Mouse (Mus musculus) heart, adult 9 months (tissue): ENCODE measurements around the gene Heatr1.
A peak's percentile ranks its signal among the peaks of the same experiment; 100 is the strongest.

Experiments used
- DNase-seq, 2 experiments: peaks; one replicate each; pipeline ENCODE4 v3.0.0; 2022; ENCODE audit warnings: low spot score in 2 of 2

Gene Heatr1

DNA sequence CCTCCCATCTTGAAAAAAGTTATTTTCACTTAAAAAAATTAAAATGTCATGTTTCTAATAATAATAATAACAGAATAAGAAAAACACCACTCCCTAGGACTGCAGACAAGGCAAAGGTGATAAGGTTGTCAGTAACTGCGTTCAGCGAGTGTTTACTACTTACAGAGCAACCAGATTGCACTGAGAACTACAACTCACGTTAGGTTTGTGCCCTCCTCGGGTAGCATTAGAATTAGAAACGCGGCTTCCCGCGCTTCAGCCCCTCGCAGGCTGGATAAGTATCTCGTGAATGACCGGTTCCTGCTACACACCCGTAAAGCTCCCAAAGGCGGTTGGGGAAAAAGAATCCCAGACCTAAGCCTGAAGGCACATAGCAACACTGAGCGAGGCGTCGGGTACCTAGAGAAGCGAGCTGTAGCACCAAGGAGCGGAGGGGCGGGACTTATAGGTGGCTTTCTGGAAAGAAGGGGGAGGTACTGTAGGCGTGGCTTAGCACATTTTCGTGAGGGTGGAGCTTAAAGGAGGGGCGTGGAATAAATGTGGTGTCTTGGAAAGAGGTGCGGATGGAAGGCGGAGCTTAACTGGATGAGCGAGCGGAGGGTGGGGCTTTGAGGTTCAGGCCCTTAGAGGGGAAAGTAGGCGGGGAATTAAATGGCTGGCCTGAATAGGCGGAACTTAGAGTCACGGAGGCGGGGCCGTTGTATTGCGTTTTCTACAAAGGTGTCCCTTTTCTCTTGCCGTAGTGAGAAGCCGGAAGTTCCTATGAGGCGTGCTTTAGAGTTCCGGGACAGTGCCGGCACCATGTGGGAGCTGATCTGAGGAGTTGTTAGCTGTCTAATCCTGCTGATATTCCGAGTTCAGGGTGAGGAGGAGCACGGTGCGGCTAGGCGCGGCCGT lies at the start of gene Heatr1:
Gene Heatr1 (plus strand): TSS at position 419 of the 897 bp plus-strand sequence.
- DNase-seq: peak; percentile 96 to 98

DNA sequence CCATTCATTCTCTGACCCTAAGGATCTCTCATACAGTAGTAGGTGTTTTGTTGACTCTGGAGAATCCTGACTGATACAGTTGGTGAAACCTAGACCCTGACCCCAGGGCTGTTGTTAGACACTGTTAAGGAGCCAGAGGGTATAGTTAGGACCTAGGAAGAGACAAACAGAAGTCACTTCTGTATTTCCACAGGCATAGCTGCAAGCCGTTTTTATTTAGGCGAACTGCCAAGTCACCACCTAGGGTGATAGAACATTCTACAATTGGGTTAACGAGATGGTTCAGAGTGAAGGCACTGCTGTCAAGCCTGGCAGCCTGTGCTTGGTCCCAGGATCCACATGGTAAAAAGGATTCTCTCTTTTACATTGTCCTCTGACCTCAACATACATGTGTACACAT lies 48.0 kb upstream of the Heatr1 start:
- no peak for DNase-seq

DNA sequence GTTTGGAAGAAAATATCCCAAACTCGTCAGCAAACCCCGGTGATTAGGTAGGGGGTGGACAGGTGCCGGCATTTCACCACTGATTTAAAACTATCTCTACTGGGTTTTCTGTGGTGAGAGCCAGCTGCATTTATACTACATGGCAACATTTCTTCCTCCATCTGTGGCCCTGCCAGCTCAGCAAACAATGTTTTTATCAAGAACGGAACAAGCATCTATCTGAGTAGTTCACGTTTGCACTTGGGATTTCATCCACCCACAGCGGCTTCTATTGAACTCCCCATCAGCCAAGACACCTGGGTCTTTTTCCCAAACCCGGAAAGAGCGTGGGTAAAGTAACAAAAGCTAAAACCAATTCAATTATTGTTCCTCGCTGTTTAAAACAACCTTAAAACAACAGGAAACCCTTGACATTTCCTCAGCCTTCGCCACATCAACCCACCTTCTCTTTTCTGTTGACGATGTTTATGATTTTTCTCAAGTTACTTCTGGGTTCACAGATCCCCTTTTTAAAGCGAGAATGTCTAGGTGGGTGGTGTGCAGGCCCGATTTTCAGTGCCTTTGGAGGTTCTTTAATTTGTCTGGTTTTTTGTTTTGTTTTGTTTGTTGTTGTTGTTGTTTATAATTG lies 45.5 kb upstream of the Heatr1 start:
- DNase-seq: no peak

DNA sequence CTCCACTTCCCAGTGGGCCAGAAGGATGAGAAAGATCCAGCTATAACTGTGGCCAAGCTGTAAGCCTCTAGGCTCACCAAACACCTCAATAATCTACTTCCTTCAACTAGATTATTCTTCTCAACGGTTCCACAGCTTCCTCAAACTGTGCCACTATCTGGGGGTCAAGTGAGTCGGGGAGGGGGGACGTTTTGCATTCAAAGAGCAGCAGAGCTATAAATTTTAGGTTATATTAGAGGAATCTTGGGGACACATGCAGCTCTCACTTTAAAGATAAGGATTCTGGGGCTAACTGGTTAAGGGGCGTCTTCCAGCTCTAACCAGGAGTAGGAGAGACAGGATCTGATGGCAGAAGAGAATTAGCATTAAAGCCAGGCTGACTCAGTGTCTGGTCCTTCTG lies 38.6 kb upstream of the Heatr1 start:
- DNase-seq: no peak

DNA sequence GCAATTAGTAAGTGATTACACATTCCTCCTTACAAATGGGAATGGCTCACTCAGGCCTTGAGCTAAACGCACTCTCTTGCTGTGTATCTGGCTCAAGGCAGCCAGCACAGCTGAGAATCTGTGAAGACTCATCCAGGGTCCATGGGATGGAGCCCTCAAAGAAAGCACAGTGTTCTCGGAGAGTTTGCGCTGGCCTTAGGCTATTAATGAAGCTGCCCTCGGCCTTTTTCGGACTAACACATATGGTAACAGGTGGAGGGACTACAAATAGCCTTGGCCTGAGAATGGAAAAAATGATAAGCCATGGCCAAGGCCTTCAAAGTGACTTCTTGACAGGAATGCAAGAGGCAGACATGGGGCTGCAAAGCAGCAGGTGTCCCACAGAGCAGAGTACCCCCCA lies 37.3 kb upstream of the Heatr1 start:
- DNase-seq: peak; percentile 14 to 27

DNA sequence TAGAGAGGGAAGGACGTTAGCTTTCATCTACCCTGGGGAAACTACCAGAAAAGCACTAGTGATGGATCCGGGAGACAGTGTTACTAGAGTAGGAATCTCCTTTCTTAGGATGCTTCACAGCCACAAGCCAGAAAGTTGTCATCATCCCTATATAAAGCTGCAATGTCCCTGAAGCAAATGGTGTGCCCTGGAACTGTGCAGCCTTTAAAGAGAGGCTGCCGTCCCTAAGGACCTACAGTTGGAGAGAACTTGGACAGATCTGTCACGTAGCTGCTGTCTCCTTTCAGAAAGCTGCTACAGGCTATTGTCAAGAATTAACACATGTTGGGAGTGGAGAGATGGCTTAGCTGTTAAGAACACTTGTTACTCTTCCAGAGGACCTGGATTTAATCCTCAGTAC lies 33.3 kb upstream of the Heatr1 start:
- DNase-seq: no peak

DNA sequence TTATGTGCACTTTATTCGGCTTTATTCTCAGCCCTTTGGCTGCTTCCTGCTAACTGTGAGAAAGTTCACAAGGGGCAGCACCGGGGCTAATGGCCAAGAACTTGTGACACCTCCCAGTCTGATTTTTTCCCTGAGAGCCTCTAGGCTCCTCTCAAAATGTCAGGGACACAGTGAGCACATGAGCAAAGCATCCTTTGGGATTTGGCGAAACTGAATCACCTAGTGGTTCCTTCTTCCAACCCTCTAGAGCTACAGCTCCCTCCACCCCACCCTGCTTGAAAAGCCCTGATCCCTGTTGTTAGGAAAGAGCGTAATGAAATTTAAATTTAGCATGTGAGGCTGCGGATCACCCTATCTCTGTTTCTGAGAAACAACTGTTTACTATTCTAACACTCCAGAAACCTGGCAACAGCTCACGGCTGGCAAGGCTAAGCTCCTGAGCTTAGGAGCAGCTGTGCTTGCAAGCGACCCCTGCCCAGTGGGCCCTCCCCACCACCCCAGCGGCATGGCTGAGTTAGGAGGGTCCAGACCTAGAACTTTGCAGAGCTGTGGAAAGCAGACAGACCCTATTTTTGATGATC lies 25.7 kb upstream of the Heatr1 start:
- DNase-seq: peak; percentile 72 to 74

DNA sequence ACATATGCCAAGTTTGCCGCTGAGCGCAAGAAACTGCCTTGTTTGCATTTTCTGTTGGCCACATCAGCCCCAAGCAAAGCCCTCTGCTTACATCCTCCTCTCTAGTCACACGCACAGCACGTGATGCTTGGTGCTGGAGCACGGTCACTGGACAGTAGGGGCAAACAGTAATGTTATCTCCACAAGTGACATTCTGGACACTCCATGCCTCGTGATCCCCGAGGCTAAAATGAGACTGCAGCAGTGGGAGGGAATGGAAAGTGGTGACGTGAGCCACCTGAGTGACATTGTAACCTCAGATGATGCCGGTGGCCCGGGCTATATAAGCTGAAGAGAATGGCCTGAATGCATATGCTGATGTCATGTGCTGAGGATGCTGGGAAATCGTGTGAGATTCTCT lies 24.9 kb upstream of the Heatr1 start:
- DNase-seq: peak; percentile 76 to 80

DNA sequence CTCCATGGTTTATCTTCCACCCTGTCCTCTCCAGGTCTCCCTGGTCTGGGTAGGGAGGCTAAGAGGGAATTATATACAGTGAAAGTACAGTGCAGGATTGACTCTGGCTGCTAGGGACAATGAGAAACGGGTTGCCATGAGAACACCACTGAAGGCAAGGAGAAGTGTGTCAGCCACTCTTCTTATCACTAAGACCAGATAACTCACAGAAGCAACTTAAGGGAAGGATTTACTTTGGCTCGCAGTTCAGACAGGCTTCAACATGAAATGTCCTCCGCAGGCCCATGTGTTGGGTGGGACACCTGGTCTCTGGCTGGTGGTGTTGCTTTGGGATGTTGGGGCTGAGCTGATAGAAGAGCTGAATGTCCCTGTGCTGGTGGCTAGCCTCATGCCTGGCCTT lies 22.1 kb upstream of the Heatr1 start:
- DNase-seq: no peak

DNA sequence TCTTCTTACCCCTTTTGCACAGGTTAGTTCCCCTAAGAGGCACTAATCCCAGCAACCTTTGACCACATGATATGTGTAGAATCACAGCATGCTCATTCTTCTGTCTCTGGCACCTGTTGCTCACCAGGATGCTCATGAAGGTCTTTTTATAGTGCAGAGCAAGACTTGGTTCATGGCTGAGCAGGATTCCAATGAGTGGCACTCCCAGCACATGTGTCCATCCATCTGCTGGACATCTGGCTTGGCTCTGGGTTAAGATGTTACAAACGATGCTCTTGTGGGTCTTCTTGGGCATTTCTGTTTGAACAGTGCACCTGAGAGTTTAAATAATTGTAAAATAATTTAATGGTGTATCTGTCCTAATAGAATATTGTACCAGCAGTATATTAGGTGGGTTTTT lies 18.0 kb upstream of the Heatr1 start:
- no peak for DNase-seq

DNA sequence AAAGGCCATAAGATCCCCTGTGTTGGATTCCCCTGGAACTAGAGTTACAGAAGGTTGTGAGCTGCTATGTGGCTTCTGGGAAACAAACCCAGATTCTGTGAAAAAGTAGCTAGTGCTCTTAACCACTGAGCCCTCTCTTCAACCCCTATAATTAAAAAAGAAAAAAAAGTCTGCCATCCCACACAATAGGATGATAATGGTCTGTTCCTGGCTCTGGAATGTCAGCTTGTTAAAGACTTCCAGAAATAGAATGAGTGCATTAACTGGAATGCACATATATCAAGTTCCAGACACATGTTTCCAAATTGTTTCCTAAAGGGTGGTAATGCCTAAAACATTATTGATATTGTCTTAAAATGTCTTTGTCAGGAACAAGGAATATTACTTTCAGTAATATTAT lies 10.0 kb upstream of the Heatr1 start:
- DNase-seq: no peak

DNA sequence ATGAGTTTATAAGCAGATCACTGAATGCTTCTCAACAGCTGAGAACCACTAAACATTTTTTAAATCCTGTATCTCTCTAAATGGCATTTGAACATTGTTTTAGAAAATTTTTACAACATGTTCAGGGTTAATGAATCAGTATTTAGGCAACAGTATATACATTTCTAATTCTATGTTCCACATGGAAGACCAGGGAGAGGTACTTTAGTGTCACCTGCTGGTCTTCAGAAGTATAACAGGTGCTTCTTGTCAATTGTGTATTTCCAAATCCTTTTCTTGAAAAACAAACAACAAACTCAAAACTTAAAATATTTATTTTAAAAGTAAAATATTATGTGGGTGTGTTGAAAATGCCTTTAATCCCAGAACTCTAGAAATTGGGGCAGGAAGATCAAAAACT lies 8.5 kb upstream of the Heatr1 start:
- DNase-seq: peak in 1 of 2 experiments; percentile 9

DNA sequence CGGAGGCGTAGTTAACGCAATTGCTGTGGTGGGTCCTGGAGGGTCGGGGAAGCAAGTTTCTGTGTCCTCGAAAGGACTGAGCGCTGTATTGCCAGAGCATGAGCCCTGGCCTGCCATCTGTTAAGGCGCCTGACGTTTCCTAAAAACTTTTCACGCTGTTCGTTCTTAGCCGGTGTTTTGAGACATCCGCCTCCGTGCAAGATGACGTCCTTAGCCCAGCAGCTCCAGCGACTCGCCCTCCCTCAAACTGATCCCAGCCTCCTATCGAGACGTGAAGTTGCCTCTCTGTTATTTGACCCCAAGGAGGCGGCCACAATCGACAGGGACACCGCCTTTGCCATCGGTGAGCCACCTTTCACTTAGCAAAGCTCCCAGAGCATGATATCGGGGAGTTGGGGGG lies 744 bp downstream of the Heatr1 start:
- DNase-seq: no peak

DNA sequence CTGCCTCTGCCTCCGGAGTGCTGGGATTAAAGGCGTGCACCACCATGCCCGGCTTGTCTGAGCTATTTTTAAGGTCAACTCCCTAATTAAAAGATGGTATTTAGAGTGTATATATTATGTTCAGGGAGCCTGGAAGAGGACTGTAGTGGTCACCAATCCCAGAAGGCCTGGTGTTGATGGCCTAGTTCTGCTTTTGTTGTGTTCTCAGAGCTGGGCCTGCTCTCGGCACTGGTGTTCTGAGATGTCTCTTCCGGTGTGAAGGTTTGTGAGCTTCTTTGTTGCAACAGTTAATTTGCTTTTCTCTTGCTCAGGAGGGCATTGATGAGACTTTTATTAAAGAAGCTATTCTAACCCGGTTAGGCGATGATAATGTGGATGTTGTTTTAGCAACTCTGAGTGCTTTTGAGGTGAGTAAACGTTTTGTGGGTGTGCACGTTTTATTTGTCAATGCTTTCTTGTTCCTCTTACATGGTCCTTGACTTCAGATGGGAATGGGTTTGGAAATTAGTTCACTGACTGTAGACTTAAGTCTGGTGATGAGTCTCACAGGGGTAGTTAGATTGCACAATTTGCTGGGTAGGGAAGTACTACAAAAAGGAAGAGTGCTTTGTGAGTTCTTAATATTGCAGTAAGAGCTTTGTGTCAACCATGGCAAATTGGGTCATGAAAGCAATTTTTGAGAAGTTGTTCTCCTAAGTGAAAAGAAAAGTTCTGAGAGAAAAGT lies 13.7 kb downstream of the Heatr1 start:
- peak in 1 of 2 experiments; percentile 20 for DNase-seq

DNA sequence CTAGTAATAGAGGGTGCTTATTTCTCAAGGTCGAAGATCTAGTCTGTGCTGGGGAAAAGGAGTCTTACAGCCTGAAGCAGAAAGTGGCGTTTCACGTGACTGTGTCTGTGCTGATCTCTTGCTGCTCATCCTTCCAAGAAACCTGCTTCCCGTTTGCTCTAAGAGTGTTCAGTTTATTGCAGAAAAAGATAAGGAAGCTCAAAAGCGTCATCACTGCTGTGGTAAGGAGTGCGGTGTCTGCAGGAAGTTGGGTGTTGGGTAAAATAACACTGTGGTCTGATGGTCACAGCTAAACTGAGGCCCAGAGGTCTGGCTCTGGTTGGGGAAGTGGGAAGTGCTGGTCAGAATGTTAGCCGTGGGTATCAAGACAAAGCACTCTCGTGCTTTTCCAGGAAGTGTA lies 17.2 kb downstream of the Heatr1 start:
- peak; percentile 20 to 44 for DNase-seq

DNA sequence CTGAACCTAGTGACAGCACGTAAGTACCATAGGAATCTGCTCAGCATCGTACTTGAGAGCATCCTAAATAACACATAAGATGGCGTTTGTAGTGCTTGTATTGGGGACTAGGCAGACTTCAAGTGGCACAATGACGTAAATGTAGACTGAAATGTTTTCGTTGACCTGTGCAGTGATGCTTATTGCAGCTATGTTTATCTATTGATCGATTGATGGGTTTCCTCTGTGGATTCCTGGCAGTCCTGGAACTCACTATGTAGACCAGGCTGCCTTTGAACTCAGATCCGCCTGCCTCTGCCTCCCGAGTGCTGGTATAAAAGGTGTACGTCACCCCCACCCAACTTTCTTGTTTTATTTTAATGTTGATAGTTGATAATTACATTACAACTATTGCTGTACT lies 25.8 kb downstream of the Heatr1 start:
- DNase-seq: no peak

DNA sequence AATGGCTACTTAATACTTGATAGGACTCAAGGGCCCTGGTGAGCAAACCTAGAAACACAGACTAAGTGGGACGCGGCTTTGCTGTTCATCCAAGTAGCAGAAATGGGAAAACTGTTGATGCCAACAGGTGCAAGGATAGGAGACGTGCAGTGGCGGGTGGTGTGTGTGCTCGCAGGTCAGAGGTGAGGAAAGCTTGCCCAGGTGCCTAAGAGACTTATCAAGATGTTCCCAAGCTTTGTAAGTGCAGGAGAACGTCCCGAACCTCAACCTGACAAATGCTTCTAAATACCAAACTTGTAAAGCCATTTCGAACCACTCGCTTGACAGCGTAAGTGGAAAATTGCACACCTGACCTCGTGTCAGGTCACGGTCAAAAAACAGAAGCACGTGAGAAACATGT lies 33.7 kb downstream of the Heatr1 start:
- DNase-seq: no peak

DNA sequence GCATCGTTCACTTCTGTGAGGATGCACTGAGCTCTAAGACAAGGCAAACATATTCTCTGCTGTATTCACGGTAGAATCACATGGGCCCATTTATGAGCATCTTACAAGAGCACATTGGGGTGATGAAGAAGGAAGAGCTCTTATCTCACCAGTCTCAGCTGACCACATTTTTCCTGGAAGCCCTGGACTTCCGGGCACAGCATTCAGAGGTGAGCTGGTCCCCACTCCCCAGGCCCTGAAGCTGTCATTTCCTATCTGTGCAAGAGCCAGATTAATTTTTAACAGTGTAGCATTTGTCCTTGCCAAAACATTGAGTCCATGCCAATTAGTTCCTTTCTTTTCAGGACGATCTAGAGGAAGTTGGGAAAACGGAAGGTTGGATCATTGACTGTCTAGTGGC lies 39.0 kb downstream of the Heatr1 start:
- peak; percentile 3 to 7 for DNase-seq

DNA sequence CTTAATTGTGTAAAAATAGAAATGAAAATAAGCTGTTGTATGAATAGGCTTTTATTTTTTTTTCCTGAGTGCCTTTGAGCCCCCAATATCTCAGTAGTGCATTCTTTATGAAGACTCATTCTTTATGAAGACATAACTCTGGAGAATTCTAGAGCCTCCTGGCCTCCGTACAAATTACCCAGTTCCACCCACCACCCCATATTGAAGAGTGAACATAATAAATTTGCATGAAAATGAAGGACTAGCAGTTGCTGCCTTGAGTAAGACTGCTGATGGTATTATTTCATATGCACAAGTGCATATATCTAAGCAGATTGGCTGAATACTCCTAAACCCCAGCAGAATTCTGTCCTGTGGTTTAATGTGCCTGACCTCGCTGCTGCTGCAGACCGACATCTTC lies 44.8 kb downstream of the Heatr1 start:
- no peak for DNase-seq

DNA sequence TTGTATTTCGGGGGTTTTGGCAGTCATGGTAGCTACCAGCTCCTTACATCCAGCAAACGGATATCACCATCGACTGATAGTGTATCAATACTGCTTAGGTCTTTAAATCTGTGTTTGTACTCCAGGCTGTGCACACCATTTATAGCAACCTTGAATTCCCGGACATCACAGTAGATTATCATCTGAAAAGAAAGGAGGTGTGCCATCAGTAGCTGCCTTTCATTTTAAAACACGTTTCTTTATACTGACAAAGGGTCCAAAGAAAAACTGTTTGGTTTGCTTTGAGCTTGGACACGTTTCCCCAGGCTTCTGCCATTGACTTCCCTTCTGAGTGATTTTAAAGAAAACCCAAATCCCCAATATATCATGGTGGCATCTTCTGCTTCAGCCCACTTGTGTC lies 46.0 kb downstream of the Heatr1 start:
- DNase-seq: no peak

DNA sequence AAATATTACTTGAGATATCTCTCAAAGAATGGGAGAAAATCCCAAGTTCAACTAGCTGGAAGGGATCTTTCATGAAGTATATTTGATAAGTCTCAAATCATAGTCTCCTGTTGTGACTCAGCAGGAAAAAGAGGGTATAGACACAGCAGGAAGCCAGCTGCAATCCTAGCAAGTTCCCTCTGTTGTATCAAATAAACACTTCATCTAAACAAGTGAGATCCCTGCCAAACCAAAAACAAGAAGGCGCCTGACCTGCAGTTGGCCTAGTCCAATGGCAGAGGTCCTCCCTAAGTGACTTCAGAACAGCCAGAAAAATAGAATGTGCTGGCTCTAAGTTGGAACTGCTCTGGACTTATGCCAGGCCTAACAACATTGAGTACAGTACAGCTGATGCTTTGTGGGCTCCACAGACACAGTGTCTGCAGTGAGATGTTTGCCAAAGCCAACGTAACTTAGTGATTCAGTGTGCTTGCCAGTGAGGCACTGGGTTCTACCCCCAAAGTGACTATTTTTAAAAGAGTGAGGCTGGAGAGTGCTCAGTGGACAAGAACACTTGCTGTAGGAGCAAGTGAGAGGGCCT lies 47.3 kb downstream of the Heatr1 start:
- DNase-seq: peak; percentile 35 to 43

DNA sequence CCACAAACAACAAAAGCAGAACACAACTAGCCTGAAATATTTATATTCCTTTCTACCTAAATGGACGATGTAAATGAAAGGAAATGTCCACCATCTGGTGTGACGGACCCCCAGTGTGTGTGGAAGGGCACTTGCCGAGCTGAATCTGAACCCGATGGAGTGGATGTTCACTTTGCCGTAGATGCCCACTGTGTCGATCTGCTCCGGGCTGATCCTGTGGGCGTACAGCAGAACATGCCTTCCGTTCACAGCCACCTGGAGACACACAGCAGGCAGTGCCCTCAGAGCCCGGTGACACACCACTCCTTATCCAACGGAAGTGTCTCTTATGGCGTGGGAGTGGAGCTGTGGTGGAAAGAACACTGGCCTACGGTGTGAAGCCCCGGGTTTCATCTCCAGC lies 58.3 kb downstream of the Heatr1 start:
- no peak for DNase-seq
